22 mouse cellular contexts compared by ENCODE assay signal in genomic region chr12:105519851-105520250, GRCm38 (mm10). TPM values are rescaled to one million over a fixed set of nuclear protein-coding genes. Genes with fewer than 3 reads are reported as not detected.
DNase-seq lines count a peak whose midpoint lies in the region; ATAC-seq and TF ChIP-seq lines count a peak whose summit lies in the region.
"Had no signal": no experiment of that assay in that cellular context is flagged by ENCODE, and none has a peak within 500 bp of the region (broad histone marks: within the 10 kb centered on the region; RNA-seq: fewer than 3 reads in every experiment).

No protein-coding gene starts in this region.

- no peak for TF ChIP-seq CTCF in gastrocnemius, adult 2 months (IDR thresholded peaks at IDR 0.05)
- no peak for TF ChIP-seq CTCF in stomach, postnatal 0 days (IDR thresholded peaks at IDR 0.05; ENCODE audit: low read depth)

- ATAC-seq in heart, embryonic 16.5 days (replicated peaks; ENCODE audit: extremely low read depth, insufficient read depth, low FRiP score): no peak
- ATAC-seq in lung, embryonic 16.5 days (ENCODE audit: low read depth): no peak
- ATAC-seq in stomach, postnatal 0 days (ENCODE audit: low FRiP score, low TSS enrichment): no peak
- ATAC-seq: activated CD4-positive, CD25-positive, alpha-beta regulatory T cell, adult 4 months; CD4-positive, CD25-positive, alpha-beta regulatory T cell, adult 4 months; forebrain, embryonic 15.5 days; hindbrain, postnatal 0 days had no signal

- TF ChIP-seq EP300 in stomach, postnatal 0 days (optimal IDR thresholded peaks at IDR 0.05): no peak

- H3K9ac ChIP-seq in heart, embryonic 16.5 days (ENCODE audit: low read length): no peak overlapping the region
- no peak overlapping the region for H3K9ac ChIP-seq in lung, embryonic 16.5 days (ENCODE audit: low read length)
- H3K9ac ChIP-seq in stomach, postnatal 0 days (ENCODE audit: low read length): no peak overlapping the region
- H3K9ac ChIP-seq: embryonic facial prominence, embryonic 12.5 days; forebrain, embryonic 15.5 days had no signal

- no peaks in the 10 kb centered on the region for H3K27me3 ChIP-seq in heart, embryonic 16.5 days (ENCODE audit: control insufficient read depth, insufficient read depth, low read length)
- H3K27me3 ChIP-seq in lung, embryonic 16.5 days (ENCODE audit: control insufficient read depth, insufficient read depth, low read depth, low read length): no peaks in the 10 kb centered on the region
- no peaks in the 10 kb centered on the region for H3K27me3 ChIP-seq in stomach, postnatal 0 days (ENCODE audit: control insufficient read depth, insufficient read depth, low read length)
- H3K27me3 ChIP-seq: embryonic facial prominence, embryonic 12.5 days; forebrain, embryonic 15.5 days had no signal

- peak overlapping the region; percentile 58; the same call in 1 of the 2 replicates for H3K27ac ChIP-seq in gastrocnemius, adult 2 months
- H3K27ac ChIP-seq in heart, embryonic 16.5 days (ENCODE audit: low read length): peak overlapping the region; percentile 71
- peak overlapping the region; percentile 58 for H3K27ac ChIP-seq in lung, embryonic 16.5 days (ENCODE audit: low read length)
- H3K27ac ChIP-seq in stomach, postnatal 0 days (replicated peaks): peak overlapping the region; percentile 24; the same call in 1 of the 2 replicates
- H3K27ac ChIP-seq: embryonic facial prominence, embryonic 12.5 days; forebrain, embryonic 15.5 days; hindbrain, embryonic 10.5 days; hindbrain, postnatal 0 days; midbrain, embryonic 10.5 days had no signal

- no peaks in the 10 kb centered on the region for H3K36me3 ChIP-seq in heart, embryonic 16.5 days (ENCODE audit: control insufficient read depth, insufficient read depth)
- H3K36me3 ChIP-seq in lung, embryonic 16.5 days (ENCODE audit: control insufficient read depth, insufficient read depth, low read length): no peaks in the 10 kb centered on the region
- H3K36me3 ChIP-seq in stomach, postnatal 0 days (ENCODE audit: control insufficient read depth, insufficient read depth, low read length): no peaks in the 10 kb centered on the region
- H3K36me3 ChIP-seq: embryonic facial prominence, embryonic 12.5 days; forebrain, embryonic 15.5 days; hindbrain, embryonic 10.5 days; midbrain, embryonic 10.5 days had no signal

- H3K4me2 ChIP-seq in heart, embryonic 16.5 days (ENCODE audit: low read depth, low read length): no peak overlapping the region
- H3K4me2 ChIP-seq in lung, embryonic 16.5 days (ENCODE audit: low read depth, low read length): no peak overlapping the region
- no peak overlapping the region for H3K4me2 ChIP-seq in stomach, postnatal 0 days (replicated peaks; ENCODE audit: low read depth)
- H3K4me2 ChIP-seq: embryonic facial prominence, embryonic 12.5 days; forebrain, embryonic 15.5 days; liver, embryonic 11.5 days had no signal

- WGBS in heart, embryonic 16.5 days: 79% methylated on average over 2 of the region's 2 CpGs
- WGBS in lung, embryonic 16.5 days: 77% methylated on average over 2 of the region's 2 CpGs
- WGBS in stomach, postnatal 0 days: 89% methylated on average over 2 of the region's 2 CpGs

- no peak for DNase-seq in gastrocnemius, adult 2 months
- no peak for DNase-seq in gastrocnemius, postnatal 10 days
- DNase-seq in heart, postnatal 14 days: no peak
- no peak for DNase-seq in lung, postnatal 14 days
- no peak for DNase-seq in stomach, postnatal 0 days (ENCODE audit: low spot score)
- DNase-seq: adrenal gland, postnatal 10 days; cerebellum, adult 9-10 months; kidney, adult 8-10 months; right cerebral cortex, postnatal 14 days; thymus, postnatal 14 days had no signal

- intact Hi-C loops in gastrocnemius, adult 2 months (cut with DNase I): no loop called here
- intact Hi-C loops in heart, postnatal 14 days (cut with DNase I): loop anchor here (5.0 kb wide), 1 partner anchor 42 kb away; the partner anchor contains the start of gene Bdkrb2

- H3K4me3 ChIP-seq in gastrocnemius, adult 2 months: no peak overlapping the region
- no peak overlapping the region for H3K4me3 ChIP-seq in heart, embryonic 16.5 days (ENCODE audit: low read length)
- H3K4me3 ChIP-seq in lung, embryonic 16.5 days (ENCODE audit: low read length): no peak overlapping the region
- H3K4me3 ChIP-seq in stomach, postnatal 0 days (ENCODE audit: low read depth, low read length): no peak overlapping the region
- H3K4me3 ChIP-seq: embryonic facial prominence, embryonic 12.5 days; forebrain, embryonic 15.5 days; hindbrain, embryonic 10.5 days; midbrain, embryonic 10.5 days had no signal

- H3K9me3 ChIP-seq in heart, embryonic 16.5 days (replicated peaks; ENCODE audit: control insufficient read depth, low read length): peaks cover 6% of the 10 kb centered on the region
- H3K9me3 ChIP-seq in lung, embryonic 16.5 days (ENCODE audit: control insufficient read depth, low read length): no peaks in the 10 kb centered on the region
- no peaks in the 10 kb centered on the region for H3K9me3 ChIP-seq in stomach, postnatal 0 days (ENCODE audit: control insufficient read depth, low read length)
- H3K9me3 ChIP-seq: embryonic facial prominence, embryonic 12.5 days; forebrain, embryonic 15.5 days had no signal

- H3K4me1 ChIP-seq in heart, embryonic 16.5 days (ENCODE audit: control insufficient read depth, insufficient read depth, low read length): peaks cover 28% of the 10 kb centered on the region
- H3K4me1 ChIP-seq in lung, embryonic 16.5 days (replicated peaks; ENCODE audit: control insufficient read depth, insufficient read depth, low read length): peaks cover 31% of the 10 kb centered on the region
- H3K4me1 ChIP-seq in stomach, postnatal 0 days (replicated peaks; ENCODE audit: control insufficient read depth, insufficient read depth): no peaks in the 10 kb centered on the region
- H3K4me1 ChIP-seq: hindbrain, embryonic 10.5 days had no signal

RNA-seq across cellular contexts. Expression of gene Bdkrb2, which starts 43.2 kb away (rescaled TPM):
- under 1 TPM; 0.39 to 0.82 TPM for total RNA-seq in gastrocnemius, adult 2 months (2021)
- 1 to 10 TPM; 1.2 to 1.5 TPM for total RNA-seq in gastrocnemius, postnatal 10 days (2021)
- polyA plus RNA-seq in heart, embryonic 16.5 days (2015; fragmentation: Nextera tagmentation; extraction: Ambion mirVana): 1.2 and 1.4 TPM in 2 replicates
- total RNA-seq in heart, postnatal 14 days (2021): 1 to 10 TPM; 1.6 TPM
- 1.3 and 1.6 TPM in 2 replicates for polyA plus RNA-seq in lung, embryonic 16.5 days (2015; fragmentation: Nextera tagmentation; extraction: Ambion mirVana)
- 4.0 and 4.1 TPM in 2 replicates for polyA plus RNA-seq in stomach, postnatal 0 days (2015; fragmentation: Nextera tagmentation; extraction: Ambion mirVana)
- total RNA-seq: common myeloid progenitor, adult 5-6 weeks; neutrophil, adult 5-6 weeks had no signal
- polyA plus RNA-seq: activated CD4-positive, CD25-positive, alpha-beta regulatory T cell, adult 4 months; CD4-positive, CD25-positive, alpha-beta regulatory T cell, adult 4 months; liver, embryonic 11.5 days had no signal
